Mouse (Mus musculus) frontal cortex, postnatal 14 days (tissue): ENCODE results near the gene Grcc10.

Experiments
- DNase-seq, 2 experiments: peaks; one replicate each; pipeline ENCODE4 v3.0.0; 2022; ENCODE audit warnings: low spot score in 2 of 2

Gene Grcc10

GRCm38 (mm10) chr6:124757351-124757880 lies 16.2 kb upstream of the Grcc10 start:
- no peak for DNase-seq

GRCm38 (mm10) chr6:124756652-124757350 lies 15.6 kb upstream of the Grcc10 start:
- DNase-seq, result peak in 1 of 2 experiments; percentile 74

GRCm38 (mm10) chr6:124755831-124756595 lies 14.8 kb upstream of the Grcc10 start, which contains the start of the genes Gm45234 and Atn1:
Gene Gm45234 (minus strand): TSS chr6:124756021.
Gene Atn1 (minus strand): TSS chr6:124756524.
- DNase-seq, result no peak

- DNase-seq, result no peak
These were observed 14.1 kb upstream of the Grcc10 start for GRCm38 (mm10) chr6:124755306-124755705.

- DNase-seq, result no peak
These were observed 12.7 kb upstream of the Grcc10 start for GRCm38 (mm10) chr6:124753861-124754260.

- DNase-seq, result no peak
These were observed 9.2 kb upstream of the Grcc10 start for GRCm38 (mm10) chr6:124750405-124750804.

- DNase-seq, result no peak
These were observed 5.8 kb upstream of the Grcc10 start for GRCm38 (mm10) chr6:124746654-124747632.

- DNase-seq, result no peak
These were observed 5.1 kb upstream of the Grcc10 start for GRCm38 (mm10) chr6:124746296-124746605.

GRCm38 (mm10) chr6:124745490-124746295 lies 4.5 kb upstream of the Grcc10 start:
- DNase-seq, result peak; percentile 90

- DNase-seq, result no peak
These were observed 3.7 kb upstream of the Grcc10 start for GRCm38 (mm10) chr6:124744755-124745321.

GRCm38 (mm10) chr6:124743647-124744046 lies 2.5 kb upstream of the Grcc10 start:
- no peak for DNase-seq

GRCm38 (mm10) chr6:124742839-124743514 lies 1.8 kb upstream of the Grcc10 start:
- no peak for DNase-seq

GRCm38 (mm10) chr6:124741842-124742241 lies 668 bp upstream of the Grcc10 start:
- no peak for DNase-seq

GRCm38 (mm10) chr6:124740211-124740887 lies 825 bp downstream of the Grcc10 start:
- peak in 1 of 2 experiments; percentile 63 for DNase-seq

- DNase-seq, result no peak
These were observed 1.9 kb downstream of the Grcc10 start for GRCm38 (mm10) chr6:124739231-124739796.

GRCm38 (mm10) chr6:124738511-124739023 lies 2.6 kb downstream of the Grcc10 start, which contains the start of gene Ptpn6:
Gene Ptpn6 (minus strand): TSS chr6:124738714.
- DNase-seq, result no peak

- DNase-seq, result no peak
These were observed 4.1 kb downstream of the Grcc10 start for GRCm38 (mm10) chr6:124737040-124737439.

- DNase-seq, result no peak
These were observed 6.8 kb downstream of the Grcc10 start for GRCm38 (mm10) chr6:124734417-124734816.
